1 mouse cellular context compared by ENCODE assay signal in genomic region chr11:83536831-83537230, GRCm38 (mm10).
A peak's percentile ranks its signal among the peaks of the same experiment; 100 is the strongest.
TF ChIP-seq lines count a peak whose summit lies in the region.

No protein-coding gene starts in this region.

TF ChIP-seq in MEL, 35 proteins besides CTCF, POLR2A, EP300 and RAD21:
- TF ChIP-seq TAL1 (IDR thresholded peaks at IDR 0.05; ENCODE audit: low read length) (0 out of 2 replicates have a peak, but pooled peaks have one; percentile 3), SMC3 (IDR thresholded peaks at IDR 0.05; ENCODE audit: low read depth, low read length) (no peak)
